18 mouse cellular contexts compared by ENCODE assay signal in genomic region chrX:20497682-20498081, GRCm38 (mm10). TPM values are rescaled to one million over a fixed set of nuclear protein-coding genes. Genes with fewer than 3 reads are reported as not detected.
DNase-seq lines count a peak whose midpoint lies in the region; ATAC-seq and TF ChIP-seq lines count a peak whose summit lies in the region.
"Had no signal": no experiment of that assay in that cellular context is flagged by ENCODE, and none has a peak within 500 bp of the region (broad histone marks: within the 10 kb centered on the region; RNA-seq: fewer than 3 reads in every experiment).

No protein-coding gene starts in this region.

- TF ChIP-seq CTCF in kidney, postnatal 0 days (IDR thresholded peaks at IDR 0.05; ENCODE audit: low read depth) = peak; percentile 18; the same call in 1 of the 2 replicates

- no peaks in the 10 kb centered on the region for H3K36me3 ChIP-seq in kidney, postnatal 0 days (ENCODE audit: insufficient read depth, low read length)
- peaks cover 10% of the 10 kb centered on the region for H3K36me3 ChIP-seq in kidney, embryonic 15.5 days

- H3K9ac ChIP-seq in kidney, postnatal 0 days (ENCODE audit: low read depth, low read length) = no peak overlapping the region
- H3K9ac ChIP-seq in kidney, embryonic 15.5 days = no peak overlapping the region
- H3K9ac ChIP-seq: liver, embryonic 14.5 days had no signal

- no peaks in the 10 kb centered on the region for H3K27me3 ChIP-seq in kidney, postnatal 0 days (ENCODE audit: insufficient read depth, low read length)
- H3K27me3 ChIP-seq in kidney, embryonic 15.5 days = no peaks in the 10 kb centered on the region
- H3K27me3 ChIP-seq: megakaryocyte, embryonic 14.5 days had no signal

- H3K27ac ChIP-seq in kidney, postnatal 0 days = no peak overlapping the region
- no peak overlapping the region for H3K27ac ChIP-seq in kidney, embryonic 15.5 days
- H3K27ac ChIP-seq: forebrain, embryonic 10.5 days; liver, embryonic 14.5 days had no signal

- no peak overlapping the region for H3K4me2 ChIP-seq in kidney, postnatal 0 days (ENCODE audit: low read length)
- H3K4me2 ChIP-seq in kidney, embryonic 15.5 days = no peak overlapping the region

- DNase-seq in kidney, postnatal 0 days (ENCODE audit: low spot score) = peak; percentile 28
- no peak for DNase-seq in kidney, adult 8-10 months
- DNase-seq in 3T3-L1 (ENCODE audit: low read depth, low spot score) (peak; percentile 47), A20 (ENCODE audit: low read depth, low spot score) (peak; percentile 11)
- peak; percentile 1 for DNase-seq in brain, adult 2 months (ENCODE audit: low read depth, low spot score)
- no peak for DNase-seq in adrenal gland, postnatal 10 days
- DNase-seq: adrenal gland, postnatal 25 days; cerebellum, adult 2 months; kidney, adult 2 months; thymus, postnatal 25 days had no signal

- ATAC-seq in kidney, postnatal 0 days (replicated peaks; ENCODE audit: low FRiP score, low read depth) = no peak
- ATAC-seq in kidney, embryonic 15.5 days (replicated peaks; ENCODE audit: low FRiP score) = no peak
- ATAC-seq: activated CD4-positive, CD25-positive, alpha-beta regulatory T cell, adult 4 months had no signal

- H3K9me3 ChIP-seq in kidney, postnatal 0 days (replicated peaks; ENCODE audit: low read length) = no peaks in the 10 kb centered on the region
- H3K9me3 ChIP-seq in kidney, embryonic 15.5 days (replicated peaks) = no peaks in the 10 kb centered on the region
- H3K9me3 ChIP-seq: forebrain, embryonic 10.5 days; megakaryocyte, embryonic 14.5 days had no signal

- 79% methylated on average over 3 of the region's 3 CpGs for WGBS in kidney, postnatal 0 days
- 84% methylated on average over 3 of the region's 3 CpGs for WGBS in kidney, embryonic 15.5 days

- no peak overlapping the region for H3K4me3 ChIP-seq in kidney, postnatal 0 days (replicated peaks; ENCODE audit: low read depth, low read length)
- H3K4me3 ChIP-seq in kidney, embryonic 15.5 days (replicated peaks) = no peak overlapping the region
- H3K4me3 ChIP-seq: forebrain, embryonic 10.5 days; megakaryocyte, embryonic 14.5 days had no signal

- H3K4me1 ChIP-seq in kidney, postnatal 0 days (replicated peaks; ENCODE audit: insufficient read depth, low read length) = no peaks in the 10 kb centered on the region
- H3K4me1 ChIP-seq in kidney, embryonic 15.5 days = no peaks in the 10 kb centered on the region
- H3K4me1 ChIP-seq: forebrain, embryonic 10.5 days; megakaryocyte, embryonic 14.5 days had no signal

RNA-seq across cellular contexts. Expression of gene Rgn, which starts 51.9 kb away (rescaled TPM):
- 14.7 and 16.8 TPM in 2 replicates for polyA plus RNA-seq in kidney, postnatal 0 days (2015; fragmentation: Nextera tagmentation; extraction: Ambion mirVana)
- 10 to 100 TPM; 40.7 to 74.4 TPM for total RNA-seq in adrenal gland, postnatal 10 days (2021)
- 8.3 and 9.7 TPM in 2 replicates for polyA plus RNA-seq in kidney, embryonic 15.5 days (2015; fragmentation: Nextera tagmentation; extraction: Ambion mirVana)
- total RNA-seq: granulocyte monocyte progenitor cell, adult 5-6 weeks; hematopoietic stem cell, adult 5-6 weeks had no signal
- polyA plus RNA-seq: activated CD4-positive, CD25-positive, alpha-beta regulatory T cell, adult 4 months; neural tube, embryonic 11.5 days had no signal

Comparison
In these comparisons a context has a peak if more than half of its experiments do, and no peak if none do; other contexts are left out.
1. DNase-seq: peak in kidney, postnatal 0 days (single experiment), 3T3-L1 (single experiment), A20 (single experiment) and brain, adult 2 months (single experiment); none in kidney, adult 8-10 months (0 of 2) and adrenal gland, postnatal 10 days (single experiment).